Mouse (Mus musculus): ENCODE results near the gene Zfp984. TPM values are rescaled to one million over a fixed set of nuclear protein-coding genes. Genes with fewer than 3 reads are reported as not detected.
"Not testable (repeated sequence)": the region's sequence is repeated elsewhere in the genome, so short reads cannot be mapped to it uniquely, and the experiment has no call there.

Zfp984 gene
- total RNA-seq (2021), result 1 to 10 TPM; 3.8 to 6.4 TPM
- long read RNA-seq, experiment 1, partial matches to known transcripts, result 0 of 2 reads
- long read RNA-seq, experiment 1, other reads (novel, unspliced or antisense), result 2 of 2 reads
- long read RNA-seq, experiment 2, result 0 reads

DNA sequence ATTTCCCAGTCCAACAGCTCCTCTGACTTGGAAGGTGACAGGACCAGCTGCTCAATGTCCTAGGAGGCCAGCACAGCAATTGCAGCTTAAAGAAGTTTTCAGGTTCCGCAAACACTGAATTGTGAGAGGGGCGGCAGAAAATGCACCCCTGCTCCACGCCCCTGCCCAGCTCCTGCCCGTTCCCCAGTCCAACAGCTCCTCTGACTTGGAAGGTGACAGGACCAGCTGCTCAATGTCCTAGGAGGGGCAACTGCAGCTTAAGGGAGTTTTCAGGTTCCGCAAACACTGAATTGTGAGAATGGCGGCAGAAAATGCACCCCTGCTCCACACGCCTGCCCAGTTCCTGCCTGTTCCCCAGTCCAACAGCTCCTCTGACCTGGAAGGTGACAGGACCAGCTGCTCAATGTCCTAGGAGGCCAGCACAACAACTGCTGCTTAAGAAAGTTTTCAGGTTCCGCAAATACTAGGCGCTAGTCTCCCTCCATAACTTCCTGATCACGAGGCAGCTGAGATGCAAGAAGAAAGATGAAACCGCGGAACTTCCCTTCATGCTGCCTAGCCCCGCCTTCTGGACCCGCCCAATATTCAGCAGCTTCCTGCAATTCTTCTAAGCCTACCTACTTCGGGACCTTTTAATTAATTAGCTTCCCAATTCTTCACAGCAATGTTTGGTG, at the start of gene Zfp984:
Gene Zfp984 (minus strand): TSS at position 497 of the 674 bp plus-strand sequence.
- peak; percentile 60 to 68 for DNase-seq

DNA sequence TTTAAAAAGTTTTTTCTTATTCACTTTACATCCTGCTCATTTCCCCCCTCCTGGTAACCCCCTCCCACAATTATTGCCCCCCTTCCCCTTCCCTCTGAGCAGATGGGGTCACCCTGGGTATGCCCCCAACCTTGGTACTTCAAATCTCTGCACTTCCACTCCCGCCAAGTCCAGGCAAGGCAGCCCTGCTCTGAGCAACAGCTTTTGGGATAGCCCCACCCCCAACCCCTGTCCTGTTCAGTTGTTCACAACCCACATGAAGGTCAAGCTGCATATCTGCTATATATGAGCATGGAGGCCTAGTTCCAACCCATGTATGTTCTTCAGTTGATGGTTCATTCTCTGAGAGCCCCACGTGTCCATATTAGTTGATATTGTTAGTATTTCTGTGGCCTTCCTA, 41.2 kb upstream of the Zfp984 start:
- no peak for DNase-seq

DNA sequence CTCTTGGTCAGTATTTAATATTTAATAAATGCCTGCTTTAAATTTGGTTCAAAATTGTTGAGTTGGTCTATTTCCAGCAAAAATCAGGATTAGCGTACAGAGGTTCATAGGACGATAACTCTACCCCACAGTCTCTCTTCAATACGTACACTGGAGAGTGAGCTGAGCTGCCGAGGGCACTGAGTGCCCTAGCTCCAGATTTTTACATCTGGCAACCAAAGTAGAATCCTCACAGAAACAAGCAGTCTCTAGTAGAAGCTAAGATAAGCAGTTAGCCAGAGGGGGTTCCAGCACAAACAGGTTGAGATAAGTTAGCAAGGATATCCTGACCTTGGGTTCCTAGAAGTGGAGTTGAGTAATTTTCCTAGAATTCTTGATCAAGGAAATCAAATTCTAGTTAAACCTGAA, 39.0 kb upstream of the Zfp984 start:
- no peak for DNase-seq

DNA sequence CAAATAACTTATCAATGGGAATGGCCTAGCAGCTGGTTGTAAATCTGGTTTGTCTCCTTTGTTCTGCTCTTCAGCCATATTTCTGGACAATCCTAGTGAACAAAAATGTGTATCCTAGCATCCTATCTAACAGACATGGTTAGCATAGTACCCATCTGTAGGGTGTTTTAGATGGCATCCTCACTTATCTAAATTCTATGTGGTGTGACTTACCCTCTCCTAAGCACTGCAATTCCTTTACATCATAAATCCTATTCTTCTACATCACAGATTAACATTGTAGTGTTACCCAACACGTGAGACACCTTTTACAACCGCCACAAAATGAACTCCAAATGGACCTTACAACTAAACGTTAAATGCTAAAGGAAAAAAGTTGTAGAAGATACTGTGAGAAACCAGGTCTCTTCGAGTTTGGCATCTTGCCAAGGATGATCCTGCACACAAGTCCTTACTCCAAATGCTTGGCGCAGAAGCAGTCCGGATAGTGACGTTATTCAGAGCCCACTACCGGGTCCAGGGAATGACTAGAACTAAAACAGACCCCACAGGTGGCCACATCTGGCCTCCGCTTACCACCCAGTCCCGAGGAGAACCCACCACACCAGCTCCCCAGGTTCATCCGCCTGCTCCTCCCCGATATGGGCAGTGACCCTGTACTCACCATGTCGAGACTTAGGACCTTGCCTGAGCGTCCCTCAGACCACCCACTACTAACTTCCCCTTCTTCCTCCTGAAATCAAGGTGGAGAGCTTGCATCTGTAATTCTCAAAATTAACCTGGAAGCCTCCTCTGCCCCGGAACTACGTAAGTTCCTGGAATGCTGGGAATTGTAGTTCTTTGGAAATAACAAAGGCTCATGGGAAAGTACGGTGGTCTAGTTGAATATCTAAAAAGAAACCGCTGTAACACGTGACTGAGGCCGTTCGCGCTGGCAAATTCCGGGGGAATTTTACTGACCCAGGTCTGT, 38.3 kb upstream of the Zfp984 start, which contains the start of gene Zfp933:
Gene Zfp933 (minus strand): TSS at position 753 of the 970 bp plus-strand sequence.
- DNase-seq, result peak; percentile 47 to 74

DNA sequence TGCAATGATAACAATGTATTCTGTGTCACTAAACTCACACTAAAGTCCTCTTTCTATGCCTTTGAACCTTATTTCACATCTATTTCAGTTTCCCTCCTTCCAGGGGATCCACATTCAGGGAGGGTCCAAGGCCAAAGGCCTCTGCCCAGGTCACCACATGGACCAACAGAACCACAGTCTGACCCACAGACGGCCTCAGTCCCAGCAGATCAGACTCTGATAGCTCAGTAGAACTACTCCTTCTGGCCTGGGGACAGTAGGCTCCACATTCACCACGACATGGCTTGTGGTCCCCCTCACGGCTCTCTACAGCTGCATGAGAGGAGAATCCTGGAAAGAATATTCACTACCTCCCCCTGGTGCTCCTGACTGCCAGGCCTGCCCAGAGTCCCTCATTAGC, 33.3 kb upstream of the Zfp984 start:
- no peak for DNase-seq

DNA sequence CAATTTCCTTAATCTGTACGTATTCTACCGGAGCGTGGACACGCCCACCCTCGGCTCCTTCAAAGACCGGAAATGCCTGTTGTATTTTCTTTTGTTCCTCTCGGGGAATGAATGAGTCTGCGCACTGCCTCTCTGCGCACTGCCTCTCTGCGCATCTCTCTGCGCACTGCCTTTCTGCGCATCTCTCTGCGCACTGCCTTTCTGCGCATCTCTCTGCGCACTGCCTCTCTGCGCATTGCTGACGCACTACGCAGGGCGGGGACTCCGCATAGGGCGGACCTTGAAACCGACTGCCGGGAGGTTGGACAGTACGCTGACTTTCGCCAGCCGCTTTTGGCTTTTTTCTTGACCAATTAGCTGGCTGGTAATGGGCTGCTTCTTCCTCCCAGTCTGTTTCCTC, 29.7 kb upstream of the Zfp984 start:
- not testable (repeated sequence) for DNase-seq

DNA sequence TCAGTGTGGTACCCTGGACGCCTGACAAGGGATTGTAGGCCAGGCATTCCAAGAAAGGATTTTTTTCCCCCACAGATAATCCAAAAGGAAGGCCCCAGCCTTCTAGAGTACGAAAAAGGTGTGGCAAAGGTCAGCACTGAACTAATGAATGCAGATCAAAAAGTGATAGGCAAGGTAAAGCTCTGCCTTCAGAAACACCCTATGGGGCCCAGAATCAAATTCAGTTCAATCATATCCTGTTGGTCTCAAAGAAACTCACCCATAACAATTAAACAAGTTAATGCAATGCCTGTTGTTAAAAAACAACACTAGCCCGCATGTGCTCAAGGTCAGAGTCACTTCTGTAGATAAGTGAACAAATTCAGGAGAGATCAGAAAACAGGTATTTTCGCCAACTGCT, 14.8 kb upstream of the Zfp984 start:
- no peak for DNase-seq

DNA sequence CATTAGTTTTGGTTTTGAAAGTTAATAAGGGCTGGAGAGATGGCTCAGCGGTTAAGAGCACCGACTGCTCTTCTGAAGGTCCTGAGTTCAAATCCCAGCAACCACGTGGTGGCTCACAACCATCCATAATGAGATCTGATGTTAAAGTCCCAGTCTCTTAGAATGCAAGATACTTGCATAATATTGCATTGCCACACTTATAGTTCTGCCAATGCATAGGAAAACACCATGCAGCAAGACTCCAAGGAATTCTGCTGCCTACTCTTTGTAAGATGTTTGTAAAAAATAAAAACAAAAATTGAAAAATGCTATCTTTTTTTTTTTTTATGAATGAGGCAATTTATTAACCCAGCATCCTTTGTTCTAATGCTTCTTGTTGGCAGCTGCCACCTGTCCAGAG, 11.8 kb upstream of the Zfp984 start:
- not testable (repeated sequence) for DNase-seq

DNA sequence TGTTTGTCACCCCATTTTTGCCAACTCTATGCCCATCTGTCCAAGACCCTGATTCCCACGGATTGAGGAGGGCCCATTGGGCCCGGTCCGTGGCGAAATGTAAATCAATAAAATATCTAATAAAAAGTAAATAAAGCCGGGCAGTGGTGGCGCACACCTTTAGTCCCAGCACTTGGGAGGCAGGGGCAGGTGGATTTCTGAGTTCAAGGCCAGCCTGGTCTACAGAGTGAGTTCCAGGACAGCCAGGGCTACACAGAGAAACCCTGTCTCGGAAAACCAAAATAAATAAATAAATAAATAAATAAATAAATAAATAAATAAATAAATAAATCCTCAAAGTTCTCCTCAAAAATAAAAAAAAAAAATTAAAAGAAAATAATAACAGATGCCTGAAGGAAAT, 10.1 kb upstream of the Zfp984 start:
- DNase-seq, result not testable (repeated sequence)

DNA sequence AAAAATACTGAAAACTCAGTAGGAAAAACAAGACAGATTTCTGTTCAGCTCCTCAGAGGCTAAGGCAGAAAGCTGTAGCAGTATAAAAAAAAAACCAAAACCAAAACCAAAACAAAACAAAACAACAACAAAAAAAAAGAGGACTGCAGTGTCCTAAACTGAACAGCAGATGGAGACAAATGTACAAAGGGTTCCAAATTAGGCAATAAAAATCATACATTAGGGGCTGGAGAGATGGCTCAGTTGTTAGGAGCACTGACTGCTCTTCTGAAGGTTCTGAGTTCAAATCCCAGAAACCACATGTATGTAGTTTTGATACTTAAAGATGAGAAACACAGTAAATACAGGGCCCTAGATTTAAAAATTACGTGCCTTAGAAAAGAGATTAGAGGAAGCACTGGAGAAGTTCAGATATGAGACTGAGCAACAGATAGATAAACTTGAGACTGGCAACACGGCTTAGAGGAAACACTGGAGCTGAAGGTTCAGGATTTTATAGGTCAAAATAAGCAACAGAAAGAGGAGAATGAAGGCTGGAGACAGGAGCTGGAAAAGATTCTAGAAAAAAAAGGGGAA, 5.1 kb upstream of the Zfp984 start:
- no peak for DNase-seq

DNA sequence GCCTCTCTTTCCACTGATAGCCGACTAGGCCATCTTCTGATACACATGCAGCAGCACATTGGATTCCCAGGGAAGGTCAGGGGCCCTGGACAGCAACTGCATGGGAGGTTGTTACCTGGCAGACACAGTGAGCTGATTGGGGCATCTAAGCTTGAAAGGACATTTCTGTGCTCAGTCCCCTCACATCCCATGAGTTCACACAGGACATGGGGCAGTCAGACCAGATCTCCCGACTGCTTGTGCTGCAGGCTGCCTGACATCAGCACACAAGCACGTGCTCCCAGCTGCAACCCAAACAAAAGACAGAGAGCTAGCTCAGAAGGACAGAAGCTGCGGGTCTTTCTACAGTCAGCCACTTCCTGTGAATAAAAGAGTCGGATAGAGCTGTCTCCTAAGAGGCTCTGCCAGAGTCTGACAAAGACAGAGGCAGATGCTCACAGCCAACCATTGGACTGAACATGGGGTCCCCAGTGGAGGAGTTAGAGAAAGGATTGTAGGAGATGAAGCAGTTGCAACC, 3.7 kb upstream of the Zfp984 start:
- DNase-seq, result no peak

DNA sequence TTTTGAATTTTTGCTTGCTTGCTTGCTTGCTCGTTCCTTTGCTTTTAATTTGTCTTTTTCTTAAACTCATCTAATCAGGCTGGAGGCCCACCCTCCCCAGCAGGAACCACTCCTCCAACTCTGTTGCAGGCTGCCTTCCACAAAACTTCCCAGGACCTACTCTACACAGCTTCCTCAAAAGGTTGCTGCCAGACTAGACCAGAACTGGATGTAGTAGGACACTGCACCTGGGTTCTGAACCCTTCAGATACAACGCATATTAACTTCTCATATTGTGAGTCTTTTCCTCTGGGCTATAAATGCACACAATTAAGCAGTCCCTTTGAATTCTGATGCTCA, 347 bp upstream of the Zfp984 start:
- not testable (repeated sequence) for DNase-seq

DNA sequence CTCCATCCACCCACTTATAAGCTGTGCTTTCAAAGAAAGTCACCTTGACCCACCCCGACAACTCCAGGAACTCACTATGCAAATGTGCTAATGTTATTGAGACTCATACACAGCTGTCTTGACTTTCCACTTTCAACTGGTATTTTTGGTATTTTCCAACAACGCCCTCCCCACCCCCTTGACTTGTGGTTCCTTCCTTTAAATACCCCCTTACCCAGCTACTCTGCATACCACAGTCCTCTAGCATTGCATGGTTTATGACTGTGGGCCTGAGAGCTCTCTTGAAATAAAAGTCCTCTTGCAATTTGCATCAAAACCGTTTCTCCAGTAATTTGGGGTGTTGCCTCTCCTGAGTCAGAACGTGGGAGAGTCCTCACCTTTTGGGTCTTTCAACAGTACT, 1.1 kb downstream of the Zfp984 start:
- not testable (repeated sequence) for DNase-seq

DNA sequence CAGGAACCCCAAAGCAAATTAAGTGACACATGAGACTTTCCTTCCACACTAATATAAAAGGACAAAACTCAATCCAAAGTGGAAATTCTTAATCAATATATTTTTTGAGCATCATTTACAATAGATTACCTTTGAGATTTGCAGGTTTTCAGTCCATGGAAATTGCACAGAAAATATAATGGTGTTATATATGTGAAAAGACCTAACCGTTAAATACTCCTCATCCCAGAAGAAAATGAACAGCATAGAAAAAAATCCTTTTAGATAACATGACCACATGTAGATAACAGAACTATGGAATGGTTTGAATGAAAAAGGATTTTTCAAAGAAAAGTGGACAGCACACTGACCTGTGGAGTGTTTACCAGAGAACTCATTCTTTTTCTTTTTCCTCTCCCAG, 14.3 kb downstream of the Zfp984 start:
- DNase-seq, result not testable (repeated sequence)

DNA sequence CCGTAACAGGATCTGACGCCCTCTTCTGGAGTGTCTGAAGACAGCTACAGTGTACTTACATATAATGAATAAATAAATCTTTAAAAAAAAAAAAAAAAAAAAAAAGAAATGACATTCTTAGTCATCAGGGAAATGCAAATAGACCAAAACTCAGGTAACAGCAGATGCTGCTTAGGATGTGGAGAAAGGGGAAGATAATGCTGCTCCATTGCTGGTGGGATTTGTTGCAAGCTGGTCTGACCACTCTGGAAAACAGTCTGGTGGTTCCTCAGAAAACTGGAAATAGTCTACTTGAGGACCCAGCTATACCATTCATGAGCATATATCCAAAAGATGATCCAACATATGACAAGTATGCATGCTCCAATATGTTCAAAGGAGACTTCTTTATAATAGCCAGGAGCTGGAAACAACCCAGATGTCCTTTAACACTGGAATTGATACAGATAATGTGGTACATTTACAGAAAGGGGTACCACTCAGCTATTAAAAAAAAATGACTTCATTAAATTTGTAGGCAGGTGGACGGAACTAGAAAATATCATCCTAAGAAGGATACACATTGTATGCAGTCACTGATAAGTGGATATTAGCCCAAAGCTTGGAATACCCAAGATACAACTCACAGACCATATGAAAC, 15.4 kb downstream of the Zfp984 start:
- not testable (repeated sequence) for DNase-seq

DNA sequence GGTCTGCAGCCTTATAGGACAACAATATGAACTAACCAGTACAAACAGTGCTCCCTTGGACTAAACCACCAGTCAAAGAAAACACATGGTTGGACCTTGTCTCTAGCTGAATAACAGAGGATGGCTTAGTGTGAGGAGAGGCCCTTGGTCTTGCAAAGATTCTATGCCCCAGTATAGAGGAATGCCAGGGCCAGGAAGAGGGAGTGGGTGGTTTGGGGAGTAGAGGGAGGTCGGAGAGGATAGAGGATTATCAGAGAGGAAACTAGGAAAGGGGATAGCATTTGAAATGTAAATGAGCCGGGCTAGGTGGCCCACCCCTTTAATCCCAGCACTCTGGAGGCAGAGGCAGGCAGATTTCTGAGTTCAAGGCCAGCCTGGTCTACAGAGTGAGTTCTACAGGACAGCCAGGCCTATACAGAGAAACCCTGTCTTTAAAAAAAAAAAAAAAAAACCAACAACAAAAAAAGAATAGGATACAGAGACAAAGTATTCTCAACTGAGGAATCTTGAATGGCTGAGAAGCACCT, 16.1 kb downstream of the Zfp984 start:
- DNase-seq, result not testable (repeated sequence)

DNA sequence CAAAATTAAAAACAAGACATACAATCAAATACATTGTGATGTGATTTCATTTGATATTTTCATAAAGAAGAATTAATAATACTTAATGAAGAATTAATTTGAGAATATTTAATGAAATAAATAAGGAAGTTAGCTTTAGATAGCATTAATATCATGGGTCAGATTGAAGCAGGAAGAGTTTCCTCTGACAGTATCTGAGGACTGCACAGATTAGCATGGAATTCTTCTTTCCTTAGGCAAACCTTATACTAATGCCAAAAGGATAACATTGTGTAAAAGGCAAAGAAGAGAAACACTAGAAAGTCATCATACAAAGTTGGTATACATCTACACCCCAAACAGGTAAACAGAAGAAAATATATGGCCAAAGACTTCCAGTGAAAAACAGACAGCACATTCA, 17.9 kb downstream of the Zfp984 start:
- not testable (repeated sequence) for DNase-seq

DNA sequence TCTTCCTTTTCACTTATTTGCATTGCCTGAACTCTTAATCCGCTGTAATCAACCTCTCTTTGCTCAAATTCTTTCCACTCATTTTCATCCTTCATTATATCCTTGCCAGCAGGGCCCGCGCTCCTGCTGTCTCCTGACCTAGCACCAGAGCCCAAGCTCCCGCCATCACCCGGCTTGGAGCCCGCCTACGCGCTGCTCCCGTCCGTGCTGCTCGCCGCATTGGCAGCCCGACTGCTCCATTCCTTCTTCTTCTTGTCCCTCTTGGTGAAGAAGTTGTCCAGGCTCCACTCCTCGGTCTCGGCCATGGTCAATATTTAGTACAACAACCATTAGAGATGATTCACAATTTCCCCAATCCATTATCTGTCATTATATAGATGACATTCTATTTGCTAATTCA, 63.3 kb downstream of the Zfp984 start:
- not testable (repeated sequence) for DNase-seq

DNA sequence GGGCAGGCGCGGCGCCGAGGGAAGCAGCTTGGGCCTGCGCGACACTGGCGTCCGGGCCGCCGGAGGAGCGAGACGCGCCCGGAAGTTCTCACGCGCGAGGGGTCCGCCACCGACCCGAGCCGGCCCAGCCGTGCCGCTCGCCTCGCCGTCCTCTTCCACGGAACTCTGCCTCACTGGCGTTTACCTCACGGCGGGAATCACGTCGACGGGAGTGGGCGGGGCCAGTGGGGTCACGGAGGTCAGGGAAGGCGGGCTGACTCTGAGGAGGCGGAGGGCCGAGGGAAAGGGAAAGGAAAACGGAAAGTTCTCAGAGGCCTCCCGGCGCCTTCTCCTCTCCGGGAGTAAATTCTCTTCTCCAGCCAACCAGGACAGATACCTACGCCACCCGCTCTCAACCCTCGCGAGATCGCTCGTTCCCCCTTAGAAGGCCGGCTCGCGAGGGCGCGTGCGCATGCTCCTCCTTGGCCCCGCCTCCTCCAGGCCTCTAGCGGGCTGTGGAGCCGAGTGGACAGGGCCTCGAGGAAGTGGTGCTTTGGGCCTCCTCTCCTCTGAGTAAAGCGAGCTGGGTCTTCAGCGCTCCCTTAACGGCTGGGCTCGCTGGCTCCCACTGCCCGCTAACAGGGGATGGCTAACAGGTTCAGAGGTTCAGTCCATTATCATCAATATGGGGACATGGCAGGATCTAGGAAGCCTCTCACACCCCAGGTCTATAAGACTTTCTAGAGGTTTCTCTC, 70.8 kb downstream of the Zfp984 start:
- not testable (repeated sequence) for DNase-seq

Data from adrenal gland, postnatal 36 days (tissue).